Mouse (Mus musculus) embryonic facial prominence, embryonic 14.5 days (tissue): ENCODE measurements around the gene Coq8a. TPM values are rescaled to one million over a fixed set of nuclear protein-coding genes. Genes with fewer than 3 reads are reported as not detected.

Experiments
- polyA plus RNA-seq: library from polyadenylated mRNA; unstranded; fragments of >200 nt; fragmentation: Nextera tagmentation; extraction: Ambion mirVana; gene quantifications from 2 replicates; pipeline ENCODE4 v1.2.1, GENCODE M21; 2014

Coq8a gene
- polyA plus RNA-seq, 1 experiment from 2014 or later: 24.7 TPM

Other genes starting within 250 kb of the Coq8a start
- gene Cdc42bpa, start 239.1 kb downstream of the Coq8a start, polyA plus RNA-seq: 16.3 and 17.0 TPM in 2 replicates
- gene Psen2, start 63.8 kb upstream of the Coq8a start, polyA plus RNA-seq: 18.8 and 19.6 TPM in 2 replicates
- 7.4 and 7.6 TPM in 2 replicates for gene Itpkb, start 130.9 kb upstream of the Coq8a start, polyA plus RNA-seq